Mouse (Mus musculus): ENCODE measurements at regions not wholly inside any gene's neighbourhood (a gene's known extent, or its start where the extent isn't known, plus 50 kb on each side); places are given as distances from the start of the nearest gene placed in this dataset.

- TF ChIP-seq POLR2A (IDR thresholded peaks at IDR 0.05; ENCODE audit: low read depth, low read length) = no peak
- TF ChIP-seq CTCF (conservative IDR thresholded peaks at IDR 0.05; ENCODE audit: insufficient read depth, insufficient read length, low read depth, low read length) = no peak
These were observed 237.5 kb upstream of the Marcks start for GRCm38 (mm10) chr10:37376172-37376571.

Measured in kidney, adult 2 months (tissue).